Mouse (Mus musculus): ENCODE measurements around the gene Gstt4. TPM values are rescaled to one million over a fixed set of nuclear protein-coding genes. Genes with fewer than 3 reads are reported as not detected.
"Not testable (repeated sequence)": the region's sequence is repeated elsewhere in the genome, so short reads cannot be mapped to it uniquely, and the experiment has no call there.

Gene Gstt4
- total RNA-seq (2021) = not detected

DNA sequence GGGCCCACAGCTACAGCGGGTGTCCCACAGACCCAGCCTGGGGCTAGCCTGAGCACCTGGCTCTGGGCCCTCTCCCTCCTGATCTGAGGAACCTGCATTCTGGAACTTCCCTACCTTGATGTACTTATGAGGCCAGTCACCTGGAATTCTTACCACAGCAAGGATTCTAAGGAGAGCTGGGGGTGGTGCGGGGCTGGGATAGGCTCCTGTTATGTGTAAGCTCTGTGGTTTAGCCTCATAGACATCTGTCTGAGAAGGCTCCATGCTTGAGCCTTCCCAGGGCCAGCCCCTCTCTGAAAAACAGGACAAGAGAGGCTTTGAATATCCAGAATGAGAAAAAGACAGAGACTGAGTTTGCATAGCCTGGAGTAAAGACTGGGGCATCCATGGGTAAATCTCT is at the start of gene Gstt4:
Gene Gstt4 (minus strand): TSS at position 101 of the 400 bp plus-strand sequence.
- intact Hi-C loops (cut with DNase I) = no loop called here
- no peak for DNase-seq (ENCODE audit: low spot score)

- DNase-seq (ENCODE audit: low spot score) = no peak
- intact Hi-C loops (cut with DNase I) = no loop called here
Measured at GRCm38 (mm10) chr10:75861587-75861986, 39.2 kb upstream of the Gstt4 start.

DNA sequence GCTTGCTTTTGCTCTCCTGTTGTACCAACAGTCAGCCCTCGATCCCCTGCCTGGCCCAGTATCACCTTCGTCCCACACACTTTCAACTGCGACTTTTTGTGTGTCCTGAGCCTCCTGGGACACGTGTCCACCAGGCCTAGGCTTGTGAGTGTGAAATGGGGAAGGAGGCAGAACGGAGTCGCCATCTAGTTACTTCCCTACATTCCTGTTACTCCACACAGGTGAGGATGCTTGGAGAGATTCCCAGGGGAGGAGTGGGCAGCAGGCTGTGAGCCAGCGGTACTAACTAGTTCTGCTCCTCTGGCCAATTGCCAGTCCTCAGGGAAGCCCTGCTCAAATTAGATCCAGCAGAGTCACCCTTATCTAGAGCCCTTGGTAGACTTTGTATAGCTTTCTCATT is 38.4 kb upstream of the Gstt4 start:
- no peak for DNase-seq (ENCODE audit: low spot score)
- intact Hi-C loops (cut with DNase I) = no loop called here

DNA sequence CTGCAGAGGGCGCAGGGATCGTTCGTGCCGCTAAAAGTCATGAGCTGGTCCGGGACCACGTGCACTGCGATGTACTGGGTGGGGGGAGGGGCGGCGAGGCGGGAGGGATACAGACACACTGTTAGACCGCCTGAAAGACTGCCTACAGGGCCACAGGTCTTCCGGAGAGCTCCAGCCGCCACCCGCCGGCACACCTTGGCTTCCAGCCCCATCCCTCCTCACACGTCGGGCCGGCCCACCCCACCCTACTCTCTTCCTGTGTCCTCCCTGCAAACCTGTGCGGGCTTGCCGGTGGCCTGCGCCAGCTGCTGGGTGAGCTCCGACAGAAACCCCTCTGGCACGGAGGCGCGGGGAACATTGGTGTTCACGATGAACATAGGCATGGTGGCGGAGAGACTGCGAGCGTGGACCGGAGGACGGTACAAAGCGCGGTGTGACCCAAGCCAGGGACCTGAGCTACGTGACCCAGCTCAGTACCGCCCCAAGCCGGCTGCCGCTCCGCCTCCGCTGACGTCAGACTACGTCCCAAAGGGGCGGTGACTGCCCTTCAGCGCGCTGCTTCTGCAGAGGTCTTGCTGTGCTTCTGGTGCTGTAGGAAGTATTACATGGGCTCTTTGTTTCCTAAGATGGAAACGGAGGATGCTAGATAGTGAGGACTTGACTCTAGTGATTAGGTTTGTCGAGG is 37.6 kb upstream of the Gstt4 start, which contains the start of gene Mif:
Gene Mif (minus strand): TSS at position 455 of the 685 bp plus-strand sequence.
- intact Hi-C loops (cut with DNase I) = not testable (repeated sequence)
- peak; percentile 76 for DNase-seq (ENCODE audit: low spot score)

- intact Hi-C loops (cut with DNase I) = no loop called here
Measured at GRCm38 (mm10) chr10:75859107-75859746, 36.9 kb upstream of the Gstt4 start.

DNA sequence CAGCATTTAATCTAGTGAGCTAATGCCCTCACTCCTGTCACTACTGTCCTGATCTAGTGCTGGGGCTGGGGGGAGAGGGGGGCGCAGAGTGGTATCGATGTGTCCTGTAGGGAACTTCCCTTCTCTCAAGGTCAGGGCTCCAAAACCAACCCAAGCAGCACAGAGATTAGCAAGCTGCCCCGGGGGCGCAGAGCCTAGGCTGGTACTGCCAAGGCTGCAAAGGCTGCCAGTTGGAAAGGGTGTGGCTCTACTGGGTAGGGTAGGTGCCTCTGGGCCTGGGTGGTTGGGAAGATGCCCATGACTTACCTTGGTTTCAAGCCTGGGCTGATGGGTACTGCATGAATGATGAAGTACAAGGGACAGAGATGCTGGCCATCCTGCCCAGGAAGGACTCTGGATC is 35.3 kb upstream of the Gstt4 start:
- intact Hi-C loops (cut with DNase I) = loop anchor here (2.0 kb wide), 1 partner anchor 59 kb away; the partner anchor contains the start of gene Gstt1
- no peak for DNase-seq (ENCODE audit: low spot score)

More at GRCm38 (mm10) chr10:75859107-75859746, 36.9 kb upstream of the Gstt4 start:
- no peak for DNase-seq (ENCODE audit: low spot score)

GRCm38 (mm10) chr10:75856976-75857375 is 34.6 kb upstream of the Gstt4 start:
- no peak for DNase-seq (ENCODE audit: low spot score)
- intact Hi-C loops (cut with DNase I) = loop anchor here (2.0 kb wide), 1 partner anchor 58 kb away; the partner anchor contains the start of gene Gstt1

DNA sequence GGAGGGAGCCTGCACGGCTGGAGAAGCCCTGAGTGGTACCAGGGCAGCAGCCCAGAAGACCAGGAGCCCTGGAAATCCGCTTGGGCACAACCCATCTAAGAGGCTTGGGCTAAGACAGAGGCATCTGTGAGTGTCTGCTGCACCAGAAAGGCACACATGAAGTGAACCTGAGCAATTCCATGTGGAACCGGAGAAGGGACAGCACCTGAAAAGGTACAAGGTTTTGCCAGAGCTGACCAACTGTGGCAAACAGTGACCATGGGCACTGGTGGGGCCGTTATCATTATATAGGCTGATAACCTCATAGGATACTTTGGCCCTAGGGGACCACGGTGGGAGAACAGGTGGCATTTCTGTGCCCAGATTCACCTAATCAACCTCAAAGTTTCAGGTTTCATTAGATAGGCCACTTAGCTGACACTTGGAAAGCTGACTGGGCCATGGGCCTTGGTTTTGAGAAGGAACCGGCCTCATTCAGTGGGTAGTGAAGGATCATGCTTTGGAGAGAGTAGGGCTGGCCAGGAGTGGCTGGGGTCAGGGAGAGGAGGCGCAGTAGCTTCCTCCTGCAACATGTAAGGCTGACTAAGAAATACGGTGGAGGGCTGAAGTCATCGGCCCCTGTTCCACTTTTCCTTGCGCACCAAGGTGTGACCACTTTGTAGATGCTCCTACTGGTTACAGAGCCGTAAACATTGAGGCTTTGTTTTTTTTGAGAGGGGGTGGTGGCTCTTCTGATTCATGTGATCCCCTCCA is 34.0 kb upstream of the Gstt4 start:
- intact Hi-C loops (cut with DNase I) = loop anchor here (2.0 kb wide), 1 partner anchor 58 kb away; the partner anchor contains the start of gene Gstt1

DNA sequence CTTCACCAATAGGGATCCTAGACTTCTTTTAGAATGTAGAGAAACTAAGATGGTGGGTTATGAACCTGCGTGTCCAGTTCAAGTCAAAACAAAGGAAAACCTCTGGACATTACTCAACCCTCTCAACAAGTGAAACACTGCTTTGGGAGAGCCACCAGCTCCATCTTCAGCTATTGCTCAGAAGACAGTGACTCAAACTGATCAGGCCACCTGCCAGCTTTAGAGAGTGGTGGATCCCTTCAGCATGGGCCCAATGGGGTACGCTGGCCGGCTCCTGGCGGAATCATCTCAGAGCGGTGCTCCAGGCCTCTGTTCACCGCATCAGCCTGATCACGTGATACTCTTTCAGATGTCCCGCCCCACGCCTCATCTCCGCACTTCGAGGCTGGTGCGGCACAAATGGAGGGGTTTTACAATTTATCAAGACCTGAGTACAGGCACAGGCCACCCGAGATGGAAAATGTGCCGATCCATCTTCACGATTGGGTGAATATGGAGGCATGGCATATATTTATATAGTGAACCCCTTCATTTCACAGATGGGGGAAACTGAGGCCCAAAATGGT is 33.2 kb upstream of the Gstt4 start:
- intact Hi-C loops (cut with DNase I) = no loop called here
- DNase-seq (ENCODE audit: low spot score) = no peak

More for the DNA sequence above, 34.0 kb upstream of the Gstt4 start:
- no peak for DNase-seq (ENCODE audit: low spot score)

GRCm38 (mm10) chr10:75854791-75855190 is 32.4 kb upstream of the Gstt4 start:
- intact Hi-C loops (cut with DNase I) = loop anchor here (5.0 kb wide), 3 partner anchors 92 to 267 kb away; partner anchors contain the start of genes Cabin1 and Ggt5
- no peak for DNase-seq (ENCODE audit: low spot score)

GRCm38 (mm10) chr10:75854096-75854495 is 31.8 kb upstream of the Gstt4 start:
- intact Hi-C loops (cut with DNase I) = loop anchor here (5.0 kb wide), 3 partner anchors 92 to 267 kb away; partner anchors contain the start of genes Cabin1 and Ggt5
- no peak for DNase-seq (ENCODE audit: low spot score)

- DNase-seq (ENCODE audit: low spot score) = peak; percentile 44
- intact Hi-C loops (cut with DNase I) = loop anchor here (1.0 to 5.0 kb wide), 4 partner anchors 91 to 266 kb away; partner anchors contain the start of genes Cabin1 and Ggt5
Measured at GRCm38 (mm10) chr10:75853452-75853851, 31.1 kb upstream of the Gstt4 start.

- DNase-seq (ENCODE audit: low spot score) = no peak
- intact Hi-C loops (cut with DNase I) = loop anchor here (1.0 to 5.0 kb wide), 4 partner anchors 90 to 265 kb away; partner anchors contain the start of genes Cabin1 and Ggt5
Measured at GRCm38 (mm10) chr10:75852539-75853125, 30.3 kb upstream of the Gstt4 start.

- DNase-seq (ENCODE audit: low spot score) = no peak
- intact Hi-C loops (cut with DNase I) = loop anchor here (5.0 kb wide), 3 partner anchors 89 to 264 kb away; partner anchors contain the start of genes Cabin1 and Ggt5
Measured at GRCm38 (mm10) chr10:75851681-75852080, 29.3 kb upstream of the Gstt4 start.

GRCm38 (mm10) chr10:75851076-75851475 is 28.7 kb upstream of the Gstt4 start:
- DNase-seq (ENCODE audit: low spot score) = no peak
- intact Hi-C loops (cut with DNase I) = loop anchor here (5.0 kb wide), 3 partner anchors 89 to 264 kb away; partner anchors contain the start of genes Cabin1 and Ggt5

DNA sequence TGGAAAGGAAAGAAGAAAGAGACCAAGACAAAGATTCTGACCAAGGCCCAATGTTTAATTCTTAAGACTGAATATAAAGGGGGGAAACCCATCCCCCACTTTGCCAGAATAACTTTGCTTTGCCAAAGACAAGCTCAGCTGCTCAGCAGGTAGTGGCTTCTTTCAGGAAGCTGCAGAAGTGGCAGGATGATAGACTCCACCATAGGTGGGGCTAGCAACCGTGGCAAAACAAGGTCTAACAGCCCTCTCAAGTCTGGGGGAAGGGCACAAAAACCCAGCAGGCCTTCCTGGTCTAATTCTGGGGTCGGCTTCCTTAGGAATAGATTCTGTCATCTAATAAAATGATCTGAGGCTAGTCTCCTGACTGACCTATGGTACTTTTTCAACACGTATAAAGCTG is 26.0 kb upstream of the Gstt4 start:
- intact Hi-C loops (cut with DNase I) = no loop called here

GRCm38 (mm10) chr10:75845306-75845930 is 23.1 kb upstream of the Gstt4 start:
- intact Hi-C loops (cut with DNase I) = no loop called here

More for the DNA sequence above, 26.0 kb upstream of the Gstt4 start:
- DNase-seq (ENCODE audit: low spot score) = no peak

DNA sequence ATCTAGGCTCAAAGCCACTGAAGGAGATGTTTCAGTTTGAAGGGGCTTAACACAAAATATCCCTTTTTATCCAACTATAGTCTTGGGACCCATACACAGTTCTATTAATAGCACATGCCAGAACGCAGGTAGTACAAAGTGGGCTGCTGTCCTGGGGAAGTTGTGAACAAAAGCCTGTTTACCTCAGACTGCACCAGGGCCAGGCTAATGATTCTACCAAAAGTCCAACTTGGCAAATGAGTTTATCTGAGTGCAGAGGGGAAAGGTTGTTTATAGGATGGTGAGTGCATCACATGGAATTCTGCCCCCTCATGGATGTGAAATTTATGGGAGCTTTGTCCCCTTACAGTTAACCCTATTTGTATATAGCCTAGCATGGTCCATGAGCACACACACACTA is 22.5 kb upstream of the Gstt4 start:
- intact Hi-C loops (cut with DNase I) = no loop called here
- DNase-seq (ENCODE audit: low spot score) = no peak

More at GRCm38 (mm10) chr10:75845306-75845930, 23.1 kb upstream of the Gstt4 start:
- no peak for DNase-seq (ENCODE audit: low spot score)

GRCm38 (mm10) chr10:75843898-75844297 is 21.6 kb upstream of the Gstt4 start:
- intact Hi-C loops (cut with DNase I); DNase-seq (ENCODE audit: low spot score): not testable (repeated sequence)
